Mouse (Mus musculus) testis, adult 2 months (tissue): ENCODE results near the gene Fam89a. TPM values are rescaled to one million over a fixed set of nuclear protein-coding genes. Genes with fewer than 3 reads are reported as not detected.

Experiments
- H3K27ac ChIP-seq: fragments of 200-500 bp; 2 replicates; pipeline ENCODE4 v1.5.1; 2012; ENCODE audit warnings: low read depth, low read length; ENCODE audit not compliant: control insufficient read depth, insufficient read depth
- H3K27me3 ChIP-seq: fragments of 200-500 bp; 2 replicates; pipeline ENCODE4 v1.6.1; 2012; ENCODE audit warnings: mild to moderate bottlenecking, low read length, moderate library complexity; ENCODE audit not compliant: control insufficient read depth, insufficient read depth
- H3K36me3 ChIP-seq: fragments of 200-500 bp; 2 replicates; pipeline ENCODE4 v1.6.1; 2012; ENCODE audit warnings: mild to moderate bottlenecking, low read length; ENCODE audit not compliant: control insufficient read depth, insufficient read depth
- H3K4me1 ChIP-seq: fragments of 200-500 bp; 2 replicates; pipeline ENCODE4 v1.6.1; 2012; ENCODE audit warnings: low read length; ENCODE audit not compliant: control insufficient read depth, insufficient read depth
- H3K4me3 ChIP-seq: fragments of 200-500 bp; 2 replicates; pipeline ENCODE4 v1.5.1; 2012; ENCODE audit warnings: low read depth, mild to moderate bottlenecking, low read length, moderate library complexity, mixed read lengths; ENCODE audit not compliant: control insufficient read depth
- CTCF ChIP-seq: fragments of 200-500 bp; IDR thresholded peaks from 2 replicates; pipeline ENCODE4 v1.5.1; 2012; ENCODE audit warnings: low read depth, mild to moderate bottlenecking, inconsistent platforms, low read length, moderate library complexity; ENCODE audit not compliant: control insufficient read depth, insufficient read depth, insufficient replicate concordance
- POLR2A ChIP-seq: fragments of 200-500 bp; IDR thresholded peaks from 2 replicates; pipeline ENCODE4 v1.6.1; 2012; ENCODE audit warnings: low read depth, mild to moderate bottlenecking, inconsistent platforms, low read length, moderate library complexity; ENCODE audit not compliant: control insufficient read depth
- polyA plus RNA-seq: library from polyadenylated mRNA; depleted of rRNA; stranded (reverse); fragments of >200 nt; gene quantifications from 2 replicates; pipeline ENCODE4 v1.2.3, GENCODE M21; 2012

Gene Fam89a
- polyA plus RNA-seq, 1 experiment, result 11.2 TPM

GRCm38 (mm10) chr8:124772389-124772788 lies 20.8 kb upstream of the Fam89a start:
- TF ChIP-seq CTCF (no peak), POLR2A (no peak)
- Histone ChIP-seq H3K27ac (no peak overlapping the region), H3K4me1 (peaks cover 8% of the 10 kb centered on the region), H3K27me3 (no peaks in the 10 kb centered on the region), H3K4me3 (no peak overlapping the region), H3K36me3 (no peaks in the 10 kb centered on the region)

- H3K27me3 ChIP-seq, result no peaks in the 10 kb centered on the region
- H3K4me3 ChIP-seq, result no peak overlapping the region
- peaks cover 2% of the 10 kb centered on the region for H3K4me1 ChIP-seq
- no peak for TF ChIP-seq CTCF
- TF ChIP-seq POLR2A, result no peak
- no peaks in the 10 kb centered on the region for H3K36me3 ChIP-seq
- H3K27ac ChIP-seq, result no peak overlapping the region
These were observed 11.4 kb upstream of the Fam89a start for GRCm38 (mm10) chr8:124763061-124763460.

- no peak overlapping the region for H3K4me3 ChIP-seq
- peaks cover 2% of the 10 kb centered on the region; the same call in 1 of the 2 replicates for H3K4me1 ChIP-seq
- no peaks in the 10 kb centered on the region for H3K27me3 ChIP-seq
- no peaks in the 10 kb centered on the region for H3K36me3 ChIP-seq
- TF ChIP-seq POLR2A (no peak), CTCF (peak; percentile 14; the same call in 1 of the 2 replicates)
- no peak overlapping the region for H3K27ac ChIP-seq
These were observed 6.9 kb upstream of the Fam89a start for GRCm38 (mm10) chr8:124758544-124758943.

- no peak overlapping the region for H3K27ac ChIP-seq
- TF ChIP-seq POLR2A (no peak), CTCF (no peak)
- H3K4me3 ChIP-seq, result no peak overlapping the region
- H3K27me3 ChIP-seq, result no peaks in the 10 kb centered on the region
- H3K36me3 ChIP-seq, result no peaks in the 10 kb centered on the region
- peaks cover 5% of the 10 kb centered on the region for H3K4me1 ChIP-seq
These were observed 5.0 kb upstream of the Fam89a start for GRCm38 (mm10) chr8:124756601-124757000.

GRCm38 (mm10) chr8:124756153-124756552 lies 4.5 kb upstream of the Fam89a start:
- no peak for TF ChIP-seq POLR2A
- no peak for TF ChIP-seq CTCF
- Histone ChIP-seq H3K27me3 (no peaks in the 10 kb centered on the region; the same call in 1 of the 2 replicates), H3K27ac (no peak overlapping the region), H3K36me3 (no peaks in the 10 kb centered on the region), H3K4me3 (no peak overlapping the region), H3K4me1 (peaks cover 9% of the 10 kb centered on the region)

- Histone ChIP-seq H3K27ac (no peak overlapping the region), H3K36me3 (no peaks in the 10 kb centered on the region), H3K4me1 (peaks cover 13% of the 10 kb centered on the region), H3K4me3 (no peak overlapping the region), H3K27me3 (no peaks in the 10 kb centered on the region; the same call in 1 of the 2 replicates)
- no peak for TF ChIP-seq POLR2A
These were observed 3.8 kb upstream of the Fam89a start for GRCm38 (mm10) chr8:124755481-124755880.

GRCm38 (mm10) chr8:124754792-124755190 lies 3.2 kb upstream of the Fam89a start:
- Histone ChIP-seq H3K4me1 (peaks cover 13% of the 10 kb centered on the region), H3K27ac (no peak overlapping the region), H3K27me3 (no peaks in the 10 kb centered on the region; the same call in 1 of the 2 replicates), H3K36me3 (no peaks in the 10 kb centered on the region), H3K4me3 (no peak overlapping the region)
- TF ChIP-seq POLR2A (no peak), CTCF (no peak)

- H3K27me3 ChIP-seq, result no peaks in the 10 kb centered on the region; the same call in 1 of the 2 replicates
- H3K4me3 ChIP-seq, result no peak overlapping the region
- no peak overlapping the region for H3K27ac ChIP-seq
- no peaks in the 10 kb centered on the region for H3K36me3 ChIP-seq
- peaks cover 13% of the 10 kb centered on the region for H3K4me1 ChIP-seq
- no peak for TF ChIP-seq CTCF
- TF ChIP-seq POLR2A, result no peak
These were observed 2.6 kb upstream of the Fam89a start for GRCm38 (mm10) chr8:124754101-124754791.
